Mouse (Mus musculus) CH12.LX (cell line): ENCODE data around the gene Ube2h.

Source experiments
- CHD2 ChIP-seq: IDR thresholded peaks from 2 replicates; pipeline ENCODE4 v1.6.1; 2011; ENCODE audit warnings: low read length, improper control_type of control experiment
- CTCF ChIP-seq, 2 experiments: IDR thresholded peaks in 1 of 2; conservative IDR thresholded peaks in 1 of 2; 2 replicates each; pipeline ENCODE4 v1.5.1; 2011 to 2012; ENCODE audit warnings: low read depth in 2 of 2, low read length in 2 of 2, improper control_type of control experiment in 1 of 2, inconsistent platforms in 1 of 2, mild to moderate bottlenecking in 1 of 2, moderate library complexity in 1 of 2
- EP300 ChIP-seq: IDR thresholded peaks from 2 replicates; pipeline ENCODE4 v1.6.1; 2011; ENCODE audit warnings: low read length, improper control_type of control experiment
- MAFK ChIP-seq: IDR thresholded peaks from 2 replicates; pipeline ENCODE4 v1.6.1; 2011; ENCODE audit warnings: low read length, improper control_type of control experiment; ENCODE audit not compliant: insufficient replicate concordance
- MXI1 ChIP-seq: IDR thresholded peaks from 2 replicates; pipeline ENCODE4 v1.6.1; 2011; ENCODE audit warnings: mild to moderate bottlenecking, low read depth, low read length, improper control_type of control experiment
- NELFE ChIP-seq: IDR thresholded peaks from 2 replicates; pipeline ENCODE4 v1.6.1; 2011; ENCODE audit warnings: low read depth, low read length, improper control_type of control experiment
- POLR2A ChIP-seq: IDR thresholded peaks from 2 replicates; pipeline ENCODE4 v1.6.1; 2011; ENCODE audit warnings: low read depth, mild to moderate bottlenecking, improper control_type of control experiment, low read length
- POLR2AphosphoS2 ChIP-seq: IDR thresholded peaks from 2 replicates; pipeline ENCODE4 v1.6.1; 2011; ENCODE audit warnings: low read depth, low read length, improper control_type of control experiment
- UBTF ChIP-seq: IDR thresholded peaks from 2 replicates; pipeline ENCODE4 v1.6.1; 2012; ENCODE audit warnings: low read depth, mild to moderate bottlenecking, inconsistent platforms, low read length, improper control_type of control experiment, moderate library complexity
- USF1 ChIP-seq: IDR thresholded peaks from 2 replicates; pipeline ENCODE4 v1.6.1; 2014; ENCODE audit warnings: low read depth, mild to moderate bottlenecking, inconsistent platforms, low read length, improper control_type of control experiment

DNA sequence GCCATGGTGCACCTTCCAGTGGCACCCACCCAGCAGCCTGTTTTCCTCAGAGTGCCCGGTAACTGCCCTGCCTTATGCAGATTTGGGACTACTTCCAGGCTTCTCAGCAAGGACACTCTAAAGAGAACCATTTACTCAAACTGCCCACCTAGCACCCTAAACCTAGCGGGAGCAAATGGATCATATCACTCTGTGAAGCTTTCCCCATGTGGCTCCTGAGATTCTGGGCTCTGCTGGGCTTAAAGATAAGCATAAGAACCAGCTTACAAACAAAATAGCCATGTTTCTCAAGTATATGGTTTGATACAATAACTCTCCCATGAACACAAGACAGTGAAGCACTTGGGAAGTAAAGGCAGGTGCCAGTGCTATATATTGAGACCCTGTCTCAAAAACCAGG lies 11.8 kb downstream of the Ube2h start:
- TF ChIP-seq CTCF (conservative IDR thresholded peaks at IDR 0.05 in 1 of 2, IDR thresholded peaks at IDR 0.05 in 1 of 2; ENCODE audit: low read depth in 2 of 2, low read length in 2 of 2) (no peak), UBTF (no peak), EP300 (no peak), POLR2AphosphoS2 (no peak), USF1 (no peak), MAFK (no peak), NELFE (no peak), MXI1 (no peak), CHD2 (no peak), POLR2A (no peak)
